Mouse (Mus musculus) limb, embryonic 10.5 days (tissue): ENCODE results near the gene Aff3. TPM values are rescaled to one million over a fixed set of nuclear protein-coding genes. Genes with fewer than 3 reads are reported as not detected.

Source experiments
- DNase-seq: peaks from one replicate; pipeline ENCODE4 v3.0.0-alpha.2; 2017; ENCODE audit warnings: low spot score
- H3K27ac ChIP-seq: fragments of 300-500 bp; sonication (generic); 2 replicates; pipeline ENCODE4 v1.5.1; 2016; ENCODE audit warnings: mild to moderate bottlenecking
- H3K27me3 ChIP-seq: fragments of 300-500 bp; sonication (generic); 2 replicates; pipeline ENCODE4 v1.6.1; 2016; ENCODE audit warnings: low read depth, mild to moderate bottlenecking; ENCODE audit not compliant: poor library complexity, severe bottlenecking
- H3K36me3 ChIP-seq: fragments of 300-500 bp; sonication (generic); 2 replicates; pipeline ENCODE4 v1.6.1; 2016; ENCODE audit warnings: mild to moderate bottlenecking, moderate library complexity
- H3K4me1 ChIP-seq: fragments of 300-500 bp; sonication (generic); 2 replicates; pipeline ENCODE4 v1.6.1; 2016
- H3K4me3 ChIP-seq: fragments of 300-500 bp; sonication (generic); 2 replicates; pipeline ENCODE4 v1.5.1; 2016; ENCODE audit warnings: mild to moderate bottlenecking, moderate library complexity
- H3K9me3 ChIP-seq: fragments of 300-500 bp; sonication (generic); replicated peaks from 2 replicates; pipeline ENCODE4 v1.6.1; 2016; ENCODE audit warnings: mild to moderate bottlenecking
- WGBS: fragments of 180-500 bp; shearing (Covaris S2); methylation state at CpG from one replicate; pipeline ENCODE4 v1.1.7; 2016; 5-methylcytosine and 5-hydroxymethylcytosine counted together
- polyA plus RNA-seq: library from polyadenylated mRNA; unstranded; fragments of >200 nt; fragmentation: Nextera tagmentation; extraction: Ambion mirVana; gene quantifications from 2 replicates; pipeline ENCODE4 v1.2.1, GENCODE M21; 2016

The Aff3 gene
- polyA plus RNA-seq, 1 experiment from 2014 or later, result 38.8 TPM

DNA sequence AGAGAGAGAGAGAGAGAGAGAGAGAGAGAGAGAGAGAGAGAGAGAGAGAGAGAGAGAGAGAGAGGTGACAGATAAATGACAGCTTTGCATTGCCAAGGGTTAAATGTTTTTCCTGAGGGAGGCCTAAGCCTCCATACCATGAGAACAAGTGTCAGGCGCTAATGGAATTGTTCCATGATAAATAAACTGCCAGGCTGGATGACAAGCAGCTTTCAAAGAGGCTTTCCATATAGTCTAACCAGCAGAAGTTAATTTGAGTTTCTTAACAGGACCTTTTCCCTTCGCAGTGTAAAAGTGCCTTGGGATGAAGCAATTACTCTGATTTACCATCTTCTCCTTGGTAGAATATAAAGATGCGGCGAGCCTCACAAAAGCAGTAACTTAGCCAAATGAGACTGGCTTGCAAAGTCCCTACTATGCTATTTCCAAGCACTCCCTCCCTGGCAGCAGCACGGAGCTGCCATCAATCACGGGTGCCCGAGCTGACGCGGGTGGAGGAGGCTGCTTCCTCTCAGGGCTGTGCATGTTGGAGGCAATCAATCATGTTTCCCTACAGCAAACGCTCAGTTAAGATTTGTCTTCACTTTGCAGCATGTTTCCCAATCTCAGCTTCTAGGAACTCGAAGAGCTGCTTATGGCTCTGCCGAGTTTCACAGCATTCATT lies 119.3 kb downstream of the Aff3 start:
- no peak for DNase-seq
- Histone ChIP-seq H3K36me3 (peaks cover 20% of the 10 kb centered on the region), H3K4me1 (peaks cover 61% of the 10 kb centered on the region), H3K4me3 (no peak overlapping the region), H3K9me3 (no peaks in the 10 kb centered on the region), H3K27ac (no peak overlapping the region), H3K27me3 (no peaks in the 10 kb centered on the region)
- 15% methylated on average over 12 of the region's 12 CpGs for WGBS

DNA sequence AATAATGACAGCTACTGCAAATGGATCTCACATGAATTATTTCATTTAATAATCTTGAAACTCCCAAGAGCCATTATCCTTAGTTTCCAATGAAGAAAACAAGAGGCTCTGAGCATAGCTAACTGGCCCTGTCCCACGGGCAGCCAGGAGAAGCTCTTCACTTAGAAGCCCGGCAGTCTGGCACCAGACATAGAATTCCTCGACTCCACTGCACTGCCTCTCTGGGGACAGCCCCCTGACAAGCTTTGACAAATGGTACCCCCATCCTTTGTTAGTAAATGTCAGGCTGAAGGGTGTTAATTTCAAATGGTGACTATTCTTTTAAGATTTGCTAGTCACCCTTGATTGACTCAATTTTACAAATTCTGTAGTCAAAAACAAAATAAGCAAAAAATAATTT lies 120.3 kb downstream of the Aff3 start:
- Histone ChIP-seq H3K27me3 (no peaks in the 10 kb centered on the region), H3K9me3 (no peaks in the 10 kb centered on the region), H3K4me1 (peaks cover 59% of the 10 kb centered on the region), H3K4me3 (no peak overlapping the region), H3K36me3 (peaks cover 20% of the 10 kb centered on the region), H3K27ac (no peak overlapping the region)
- 24% methylated on average over 3 of the region's 3 CpGs for WGBS
- no peak for DNase-seq

DNA sequence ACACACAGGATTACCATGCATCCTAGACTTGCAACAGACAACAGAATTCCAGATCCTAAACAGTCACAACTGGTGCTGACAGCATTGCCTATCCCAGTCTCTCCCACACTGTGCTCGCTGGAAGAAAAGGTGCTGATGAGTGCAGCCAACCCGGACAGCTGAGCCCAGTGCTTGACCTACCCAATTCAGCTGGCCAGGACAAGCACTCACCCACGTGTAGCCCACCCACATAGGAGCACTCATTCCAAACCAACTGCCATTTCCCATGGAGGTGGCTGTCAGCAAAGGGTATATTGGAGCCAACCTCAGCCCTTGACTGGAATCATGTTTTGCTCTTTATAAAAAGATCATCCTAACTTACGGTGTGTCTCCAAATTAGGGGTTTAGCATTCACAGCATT lies 123.2 kb downstream of the Aff3 start:
- no peaks in the 10 kb centered on the region for H3K27me3 ChIP-seq
- DNase-seq, result peak; percentile 26
- 80% methylated on average over 4 of the region's 4 CpGs for WGBS
- no peak overlapping the region for H3K4me3 ChIP-seq
- H3K4me1 ChIP-seq, result peaks cover 57% of the 10 kb centered on the region
- peaks cover 30% of the 10 kb centered on the region for H3K36me3 ChIP-seq
- no peaks in the 10 kb centered on the region for H3K9me3 ChIP-seq
- no peak overlapping the region for H3K27ac ChIP-seq

DNA sequence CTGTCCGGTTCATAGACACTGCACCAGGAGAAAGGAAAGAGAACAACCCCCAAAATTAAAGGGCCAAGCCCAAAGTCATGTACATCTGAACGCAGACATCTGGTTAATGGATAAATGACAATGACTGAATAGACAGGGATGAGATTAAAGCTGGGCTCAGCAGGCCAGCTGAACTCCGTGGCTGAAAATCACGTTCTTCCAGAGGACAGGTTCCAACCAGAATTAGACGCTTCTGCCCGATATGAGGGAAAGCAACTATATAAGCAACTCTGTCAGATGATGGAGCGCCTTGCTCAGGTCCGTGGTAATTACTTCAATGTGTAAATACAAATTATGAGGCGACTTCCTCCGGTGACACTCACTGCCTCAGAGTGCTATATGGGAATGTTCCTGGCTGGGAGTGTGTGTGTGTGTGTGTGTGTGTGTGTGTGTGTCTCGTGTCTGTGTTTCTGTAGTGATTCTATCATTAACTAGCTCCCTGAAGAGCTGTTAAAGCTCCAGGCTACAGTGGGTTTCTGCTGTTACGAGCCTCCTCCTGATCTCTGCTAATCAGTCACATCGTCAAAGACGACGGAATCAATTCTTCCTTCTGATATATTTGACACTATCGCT lies 127.7 kb downstream of the Aff3 start:
- Histone ChIP-seq H3K27me3 (no peaks in the 10 kb centered on the region), H3K27ac (no peak overlapping the region), H3K4me1 (peaks cover 36% of the 10 kb centered on the region), H3K9me3 (no peaks in the 10 kb centered on the region), H3K4me3 (no peak overlapping the region), H3K36me3 (peaks cover 53% of the 10 kb centered on the region)
- WGBS, result 60% methylated on average over 16 of the region's 16 CpGs
- DNase-seq, result no peak

DNA sequence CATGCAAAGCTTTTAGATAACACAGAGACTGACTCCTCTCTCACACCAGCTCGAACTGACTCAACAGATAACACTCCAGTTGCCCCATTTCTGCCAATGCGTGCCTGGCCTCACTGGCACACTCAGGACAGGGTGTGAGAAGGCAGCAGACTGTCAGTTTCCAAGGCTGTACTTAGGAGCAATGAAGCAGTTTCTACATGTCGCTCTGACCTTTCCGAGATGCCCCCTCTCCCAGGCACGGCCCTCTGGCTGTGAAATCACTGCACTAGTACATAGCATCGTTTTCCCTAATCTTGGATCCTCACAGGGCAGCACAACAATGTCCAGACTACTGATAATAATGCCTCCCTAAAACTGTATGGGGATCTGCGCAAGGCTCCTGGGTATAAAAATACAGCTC lies 132.2 kb downstream of the Aff3 start:
- Histone ChIP-seq H3K4me3 (no peak overlapping the region), H3K27me3 (no peaks in the 10 kb centered on the region), H3K9me3 (no peaks in the 10 kb centered on the region), H3K27ac (no peak overlapping the region), H3K4me1 (peaks cover 25% of the 10 kb centered on the region), H3K36me3 (peaks cover 87% of the 10 kb centered on the region)
- 89% methylated on average over 7 of the region's 7 CpGs for WGBS
- DNase-seq, result peak; percentile 25

DNA sequence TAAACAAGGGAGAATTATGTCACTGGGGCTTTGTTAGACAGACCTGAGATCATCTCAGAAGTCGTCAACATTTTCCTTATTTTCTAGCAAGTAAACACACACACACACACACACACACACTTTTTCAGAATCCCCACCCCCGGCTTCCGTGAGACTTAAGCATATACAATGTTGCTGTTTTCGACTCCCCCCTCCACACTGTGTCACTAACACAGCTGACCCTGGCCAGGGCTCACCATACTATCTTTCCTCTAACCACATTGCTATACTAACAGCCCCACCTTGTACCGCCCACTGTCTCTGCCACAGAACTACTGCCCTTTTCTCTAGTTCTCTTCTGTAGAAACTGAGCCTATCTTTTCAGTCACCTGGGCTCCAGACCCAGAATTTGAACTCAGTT lies 136.1 kb downstream of the Aff3 start:
- Histone ChIP-seq H3K4me3 (no peak overlapping the region), H3K27me3 (no peaks in the 10 kb centered on the region), H3K27ac (0 out of 2 replicates have a peak overlapping the region, but pooled peaks have one; percentile 2), H3K36me3 (peaks cover 91% of the 10 kb centered on the region), H3K4me1 (peaks cover 16% of the 10 kb centered on the region; the same call in 1 of the 2 replicates), H3K9me3 (no peaks in the 10 kb centered on the region)
- 90% methylated on average over 5 of the region's 5 CpGs for WGBS
- DNase-seq, result no peak

DNA sequence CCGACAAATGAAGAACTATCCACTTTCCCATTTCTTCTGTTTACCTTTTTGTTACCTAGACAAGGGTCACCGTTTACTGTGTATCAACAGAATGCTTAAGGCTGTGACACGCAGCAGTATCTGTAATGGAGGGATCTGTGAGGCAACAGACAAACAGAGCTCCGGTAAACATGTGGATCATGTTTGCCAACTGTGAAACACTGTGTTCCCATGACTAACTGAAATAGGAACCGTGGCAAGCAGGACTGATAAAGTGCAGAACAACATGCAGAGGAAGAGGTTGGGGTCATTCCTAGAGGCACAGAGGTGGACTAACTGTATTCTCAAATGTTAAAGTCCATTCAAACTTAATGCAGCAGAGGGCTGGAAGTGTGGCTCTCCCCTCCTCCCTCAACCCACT lies 138.2 kb downstream of the Aff3 start:
- Histone ChIP-seq H3K9me3 (no peaks in the 10 kb centered on the region), H3K4me3 (no peak overlapping the region), H3K27me3 (no peaks in the 10 kb centered on the region), H3K27ac (no peak overlapping the region), H3K36me3 (peaks cover 94% of the 10 kb centered on the region), H3K4me1 (peaks cover 16% of the 10 kb centered on the region; the same call in 1 of the 2 replicates)
- no peak for DNase-seq
- 94% methylated on average over 5 of the region's 5 CpGs for WGBS

DNA sequence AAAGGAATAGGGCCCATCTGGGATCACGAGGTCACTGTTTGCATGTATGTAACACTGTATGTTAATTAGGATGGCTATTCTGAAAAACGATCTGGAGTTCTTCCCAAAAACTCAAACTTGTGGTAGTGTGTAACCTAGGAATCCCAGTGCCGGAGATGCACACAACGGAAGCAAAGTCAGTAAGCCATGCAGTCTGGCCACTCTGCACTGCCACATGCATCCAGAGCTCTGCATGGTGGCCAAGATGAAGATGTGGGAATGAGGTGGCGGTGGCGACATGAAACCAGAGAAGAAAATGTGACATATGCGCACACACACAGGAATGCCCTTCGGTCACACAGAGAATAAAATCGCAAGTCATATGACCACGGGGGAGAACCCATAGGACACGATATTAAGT lies 143.1 kb downstream of the Aff3 start:
- Histone ChIP-seq H3K36me3 (peaks cover 67% of the 10 kb centered on the region), H3K27me3 (no peaks in the 10 kb centered on the region), H3K4me3 (no peak overlapping the region), H3K9me3 (no peaks in the 10 kb centered on the region), H3K4me1 (peaks cover 5% of the 10 kb centered on the region), H3K27ac (no peak overlapping the region)
- WGBS, result 96% methylated on average over 11 of the region's 11 CpGs
- DNase-seq, result no peak

DNA sequence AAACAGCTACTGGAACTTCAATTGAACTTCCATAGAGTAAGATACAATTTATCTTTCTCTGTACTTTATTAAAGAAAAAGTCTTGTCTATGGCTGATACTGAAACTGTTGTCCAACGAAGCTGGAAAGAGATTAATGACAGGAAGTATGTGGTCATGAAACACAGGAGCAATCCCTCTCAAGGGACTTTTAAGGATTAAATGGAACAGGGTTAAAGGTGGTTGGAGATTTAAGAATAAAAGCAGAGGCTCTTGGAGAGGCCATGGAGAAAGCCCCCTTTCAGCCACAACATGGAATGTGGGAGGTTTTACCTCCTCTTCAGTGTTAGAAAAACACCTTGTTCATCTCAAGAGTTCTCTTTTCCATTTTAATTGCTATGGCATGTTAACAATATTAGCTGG lies 148.5 kb downstream of the Aff3 start:
- Histone ChIP-seq H3K27ac (no peak overlapping the region), H3K4me3 (no peak overlapping the region), H3K36me3 (peaks cover 38% of the 10 kb centered on the region), H3K9me3 (no peaks in the 10 kb centered on the region), H3K27me3 (no peaks in the 10 kb centered on the region), H3K4me1 (peaks cover 59% of the 10 kb centered on the region)
- WGBS, result 21% methylated on average over 1 of the region's 1 CpGs
- DNase-seq, result no peak

DNA sequence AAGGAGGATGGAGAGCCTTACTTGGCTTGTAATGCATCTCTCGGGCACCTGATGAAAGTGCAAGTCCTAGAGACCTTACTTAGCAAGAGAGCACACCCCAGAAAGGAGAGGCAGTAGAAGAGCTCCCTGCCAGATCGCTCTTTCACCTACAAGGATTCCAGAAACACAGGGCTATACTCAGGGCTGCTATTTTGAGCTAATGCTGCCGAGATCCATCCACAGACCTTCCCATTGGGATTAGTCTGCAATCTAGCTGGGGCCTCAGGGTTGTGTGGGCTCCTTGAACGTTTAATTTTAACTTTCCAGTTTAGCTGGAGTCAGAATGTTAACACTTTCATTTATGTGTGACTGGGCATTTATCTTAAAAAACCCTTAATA lies 150.1 kb downstream of the Aff3 start:
- Histone ChIP-seq H3K27ac (peak overlapping the region; percentile 58; the same call in 1 of the 2 replicates), H3K9me3 (no peaks in the 10 kb centered on the region), H3K4me1 (peaks cover 75% of the 10 kb centered on the region), H3K4me3 (no peak overlapping the region), H3K36me3 (peaks cover 36% of the 10 kb centered on the region), H3K27me3 (no peaks in the 10 kb centered on the region)
- DNase-seq, result no peak
- 79% methylated on average over 4 of the region's 4 CpGs for WGBS

DNA sequence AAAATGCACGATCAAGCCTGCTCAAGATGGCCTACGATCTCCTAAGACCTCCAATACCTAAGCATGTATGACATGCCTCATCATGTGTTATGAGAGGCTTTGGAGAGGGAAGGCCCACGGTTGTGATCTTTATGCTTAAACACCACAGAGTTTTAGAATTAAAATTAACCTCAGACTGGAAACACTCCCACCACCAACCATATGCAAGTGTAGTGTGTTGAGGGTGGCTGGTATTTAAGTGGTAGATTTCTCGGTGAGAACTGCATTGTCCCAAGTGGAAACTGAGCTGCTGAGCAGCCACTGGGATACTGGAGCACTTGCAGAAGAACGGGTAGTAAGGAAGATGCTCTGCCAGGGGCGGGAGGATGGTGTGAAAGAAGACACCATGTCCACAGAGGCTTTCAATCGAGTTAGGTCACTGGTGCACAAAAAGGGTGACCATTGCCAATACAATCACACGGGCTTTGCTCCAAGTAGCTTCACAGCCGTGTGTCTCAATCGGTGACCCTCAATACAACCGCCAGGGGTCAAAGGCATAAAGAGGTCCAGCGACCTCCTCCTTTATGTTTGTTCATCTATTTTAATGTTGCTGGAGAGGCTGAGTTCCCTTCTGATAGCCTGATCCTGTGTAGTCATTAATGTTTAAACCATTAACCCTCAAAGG lies 150.7 kb downstream of the Aff3 start:
- no peak for DNase-seq
- peaks cover 36% of the 10 kb centered on the region for H3K36me3 ChIP-seq
- H3K27me3 ChIP-seq, result no peaks in the 10 kb centered on the region
- WGBS, result 79% methylated on average over 12 of the region's 12 CpGs
- H3K4me3 ChIP-seq, result no peak overlapping the region
- peaks cover 81% of the 10 kb centered on the region for H3K4me1 ChIP-seq
- no peaks in the 10 kb centered on the region for H3K9me3 ChIP-seq
- H3K27ac ChIP-seq, result peak overlapping the region; percentile 58

DNA sequence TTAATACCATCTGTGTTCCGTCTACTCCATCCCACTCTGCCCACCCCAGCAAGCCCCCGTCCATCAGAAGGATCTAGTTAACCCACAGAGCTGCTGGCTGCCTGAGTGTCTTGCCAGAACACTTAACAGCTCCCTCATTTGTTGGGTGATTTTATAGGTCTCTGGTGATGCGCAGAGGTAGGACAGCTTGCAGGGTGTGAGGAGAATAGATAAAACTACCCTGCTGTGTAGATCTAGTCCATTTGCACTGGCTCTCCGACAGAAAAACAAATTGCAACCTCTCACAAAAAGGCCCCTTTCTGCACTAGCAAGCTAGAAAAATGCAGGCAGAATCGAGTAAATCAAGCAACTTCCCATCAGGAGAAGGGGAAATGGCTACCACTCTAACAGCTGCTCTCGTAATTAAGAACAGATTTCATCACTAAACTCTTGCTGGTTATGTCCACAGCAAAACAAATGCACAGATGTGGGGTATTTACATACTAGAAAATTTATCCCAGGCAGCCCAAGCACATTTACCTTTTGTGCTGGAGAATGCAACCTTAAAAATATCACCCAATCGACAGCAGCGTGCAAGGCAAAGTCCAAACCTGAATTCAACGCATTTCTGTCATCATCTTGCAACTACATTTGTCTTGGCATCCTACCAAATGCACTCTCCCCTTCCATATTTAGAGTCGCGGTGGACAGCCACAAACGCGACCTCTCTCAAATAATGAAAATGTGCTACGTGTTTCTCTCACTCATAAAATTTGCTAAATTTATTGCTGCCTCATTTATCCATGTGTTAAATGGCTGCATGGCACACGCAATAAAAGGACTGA lies 152.3 kb downstream of the Aff3 start:
- no peaks in the 10 kb centered on the region for H3K27me3 ChIP-seq
- peaks cover 34% of the 10 kb centered on the region for H3K36me3 ChIP-seq
- peak; percentile 70 for DNase-seq
- H3K4me3 ChIP-seq, result peak overlapping the region; percentile 26
- H3K9me3 ChIP-seq, result no peaks in the 10 kb centered on the region
- peak overlapping the region; percentile 83 for H3K27ac ChIP-seq
- WGBS, result 23% methylated on average over 15 of the region's 15 CpGs
- peaks cover 97% of the 10 kb centered on the region for H3K4me1 ChIP-seq
